Mouse (Mus musculus) 3134 (cell line): Measurements from ENCODE around the gene 5730522E02Rik.

Experiments
- DNase-seq: peaks from one replicate; pipeline ENCODE4 v3.0.0-alpha.2; 2011; ENCODE audit warnings: low spot score; ENCODE audit not compliant: insufficient read length; ENCODE audit errors: extremely low read depth

5730522E02Rik gene

GRCm38 (mm10) chr11:26061471-26062137 is 149.0 kb downstream of the 5730522E02Rik start:
- no peak for DNase-seq

- no peak for DNase-seq
Observed at GRCm38 (mm10) chr11:26013527-26013926, 197.0 kb downstream of the 5730522E02Rik start.

- DNase-seq: no peak
Observed at GRCm38 (mm10) chr11:26004018-26004417, 206.5 kb downstream of the 5730522E02Rik start.

GRCm38 (mm10) chr11:25999738-26000137 is 210.8 kb downstream of the 5730522E02Rik start:
- no peak for DNase-seq

DNA sequence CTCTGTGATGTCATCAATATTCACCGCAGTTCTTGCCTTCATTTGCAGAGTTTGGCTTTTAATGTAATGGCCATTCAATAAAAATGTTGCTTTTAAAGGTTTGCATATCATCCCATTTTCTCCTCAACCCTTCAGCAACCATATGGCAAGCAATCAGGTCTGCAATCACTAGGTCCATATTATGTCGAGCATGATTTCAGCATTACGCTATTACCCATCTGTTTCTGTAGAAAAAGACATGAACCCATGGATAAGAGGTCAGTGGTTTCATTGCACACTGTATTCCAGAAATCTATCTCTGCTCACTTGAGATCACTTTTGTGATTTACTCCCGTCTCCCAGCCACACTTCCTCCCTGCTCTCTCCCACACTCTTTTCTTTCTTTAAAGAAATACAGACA is 213.1 kb downstream of the 5730522E02Rik start:
- no peak for DNase-seq

DNA sequence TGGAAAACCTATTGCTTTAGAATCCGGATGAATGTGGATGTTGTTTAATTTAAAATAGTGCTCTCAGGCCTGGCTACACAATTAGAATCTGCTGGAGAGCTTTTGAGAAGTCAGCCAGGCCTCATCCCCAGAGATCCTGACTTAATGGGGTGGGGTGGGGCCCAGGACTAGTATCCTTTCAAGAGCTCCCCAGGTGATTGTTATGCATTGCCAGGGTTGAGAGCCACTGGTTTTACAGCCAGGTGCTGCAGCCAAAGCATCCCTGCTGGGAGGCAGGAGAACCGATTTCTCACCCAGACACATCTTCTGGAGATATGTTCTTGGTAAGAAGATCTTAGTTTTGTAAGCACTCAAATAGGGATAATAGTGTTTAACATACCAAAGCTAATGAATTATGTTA is 216.4 kb downstream of the 5730522E02Rik start:
- no peak for DNase-seq

GRCm38 (mm10) chr11:25992216-25992615 is 218.3 kb downstream of the 5730522E02Rik start:
- no peak for DNase-seq

DNA sequence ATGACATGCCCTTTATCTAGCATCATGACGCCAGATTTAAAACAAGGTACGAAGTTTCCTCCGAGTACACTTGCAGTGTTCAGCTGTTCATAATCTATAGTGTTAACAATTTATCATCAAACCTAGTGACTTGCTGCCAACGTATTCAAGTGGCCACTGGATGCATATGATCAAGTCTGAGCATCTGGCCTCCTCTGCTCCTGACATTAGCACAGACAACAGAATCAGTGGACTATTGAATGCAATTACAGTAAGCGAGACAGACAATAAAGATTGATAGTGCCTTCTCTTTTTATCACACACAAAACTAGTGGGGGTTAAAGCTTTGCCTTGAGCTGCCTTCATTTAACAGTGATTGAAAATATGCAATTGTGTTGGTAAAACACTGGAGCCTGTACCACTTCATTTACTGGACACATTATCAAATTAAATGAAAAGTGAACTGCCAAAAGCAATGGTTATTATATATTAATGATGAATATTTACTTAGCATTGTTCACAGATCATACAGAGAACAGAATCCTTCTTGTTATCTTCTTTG is 231.8 kb downstream of the 5730522E02Rik start:
- no peak for DNase-seq

DNA sequence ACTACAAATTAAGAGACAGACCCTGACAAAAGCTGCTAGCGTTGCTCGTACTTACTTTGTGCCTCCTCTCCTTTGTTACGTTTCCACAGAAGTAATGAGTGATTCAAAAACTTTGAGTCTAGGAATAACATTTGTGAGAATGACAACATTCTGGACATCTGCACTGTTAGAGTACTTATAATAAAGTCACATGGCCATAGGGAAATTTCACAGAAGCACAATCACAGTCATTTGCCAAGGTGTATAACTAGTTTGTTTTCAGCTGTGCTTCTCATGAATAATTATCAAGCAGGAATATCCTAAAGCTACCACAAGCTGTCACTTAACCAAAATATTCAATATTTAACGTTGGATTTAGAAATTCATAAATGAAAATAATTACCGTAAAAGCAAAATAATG is 269.1 kb downstream of the 5730522E02Rik start:
- no peak for DNase-seq

GRCm38 (mm10) chr11:25940716-25941294 is 269.8 kb downstream of the 5730522E02Rik start:
- DNase-seq: no peak

GRCm38 (mm10) chr11:25926267-25926666 is 284.3 kb downstream of the 5730522E02Rik start:
- DNase-seq: no peak

DNA sequence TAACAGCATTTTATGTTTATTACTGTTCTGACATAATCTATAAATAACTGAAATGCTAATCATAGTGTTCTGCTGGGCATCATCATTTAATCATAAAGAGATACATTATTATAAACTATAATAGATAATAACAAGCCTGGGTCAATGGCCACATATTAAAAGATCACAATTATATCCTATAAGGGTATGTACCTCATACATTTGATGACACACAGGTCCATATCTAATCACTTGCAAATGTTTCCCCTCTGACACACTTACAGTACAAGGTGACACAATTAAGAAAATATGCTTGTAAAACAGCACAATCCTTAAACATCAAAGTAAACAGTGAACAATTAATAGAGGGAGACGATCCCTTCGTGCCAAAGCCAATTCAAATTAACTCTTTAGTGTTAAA is 308.2 kb downstream of the 5730522E02Rik start:
- no peak for DNase-seq

- DNase-seq: no peak
Observed at GRCm38 (mm10) chr11:25901666-25902065, 308.9 kb downstream of the 5730522E02Rik start.

DNA sequence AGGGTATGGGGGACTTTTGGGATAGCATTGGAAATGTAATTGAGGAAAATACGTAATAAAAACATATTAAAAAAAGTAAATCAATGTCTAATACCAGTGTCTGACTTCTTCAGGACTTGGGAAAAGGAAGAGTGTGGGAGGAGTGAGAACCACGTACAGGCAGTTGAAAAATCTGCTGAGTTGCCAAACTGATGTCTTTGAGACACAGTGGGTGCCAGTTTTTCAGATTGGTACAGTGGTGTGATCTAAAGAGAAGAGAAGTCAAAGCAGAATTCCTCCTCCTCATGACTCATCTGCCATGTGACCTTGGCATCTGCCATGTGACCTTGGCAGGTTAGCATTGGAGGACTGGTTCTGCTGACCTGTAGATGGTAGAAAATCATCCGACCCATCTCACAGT is 316.7 kb downstream of the 5730522E02Rik start:
- no peak for DNase-seq

- no peak for DNase-seq
Observed at GRCm38 (mm10) chr11:25872983-25873382, 337.6 kb downstream of the 5730522E02Rik start.

DNA sequence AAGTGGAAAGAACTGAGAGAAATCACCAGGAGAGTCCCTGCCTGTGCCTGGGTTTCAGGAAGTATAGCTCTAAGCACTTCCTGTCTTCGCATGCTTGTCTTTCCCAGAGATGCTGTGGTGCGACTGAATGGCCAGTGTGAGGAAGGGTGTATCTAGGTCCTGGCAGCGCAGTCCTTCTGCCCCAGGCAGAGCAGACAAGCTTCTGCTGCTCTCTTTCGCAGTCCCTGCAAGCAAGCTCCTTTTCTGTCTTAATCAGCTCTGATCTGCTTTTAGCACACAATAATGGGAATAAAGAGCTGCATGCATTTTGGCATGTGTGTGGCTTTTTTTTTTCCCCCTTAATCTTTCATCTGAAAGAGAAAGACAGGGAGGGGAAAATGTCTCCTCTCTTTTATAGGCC is 338.2 kb downstream of the 5730522E02Rik start:
- no peak for DNase-seq

- no peak for DNase-seq
Observed at GRCm38 (mm10) chr11:25866292-25866691, 344.3 kb downstream of the 5730522E02Rik start.

DNA sequence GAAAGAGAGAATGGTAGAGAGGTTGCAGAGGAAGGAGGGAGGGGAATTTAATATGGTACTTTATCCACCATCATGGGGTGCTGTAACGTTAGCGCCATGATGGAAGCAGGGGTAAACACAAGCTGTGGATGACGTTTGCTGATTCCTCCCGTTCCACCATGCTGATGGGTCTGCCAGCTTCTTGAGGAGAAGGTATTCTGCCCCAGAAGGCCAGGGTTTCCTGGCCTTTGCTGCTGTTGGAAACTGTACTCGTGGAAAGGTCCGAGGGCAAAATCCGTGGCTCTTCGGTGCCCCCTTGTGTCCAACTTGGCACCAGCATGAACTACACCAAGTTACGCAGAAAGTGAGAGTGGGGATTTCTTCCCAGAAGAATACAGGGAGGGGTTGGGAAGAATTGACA is 347.9 kb downstream of the 5730522E02Rik start:
- no peak for DNase-seq

DNA sequence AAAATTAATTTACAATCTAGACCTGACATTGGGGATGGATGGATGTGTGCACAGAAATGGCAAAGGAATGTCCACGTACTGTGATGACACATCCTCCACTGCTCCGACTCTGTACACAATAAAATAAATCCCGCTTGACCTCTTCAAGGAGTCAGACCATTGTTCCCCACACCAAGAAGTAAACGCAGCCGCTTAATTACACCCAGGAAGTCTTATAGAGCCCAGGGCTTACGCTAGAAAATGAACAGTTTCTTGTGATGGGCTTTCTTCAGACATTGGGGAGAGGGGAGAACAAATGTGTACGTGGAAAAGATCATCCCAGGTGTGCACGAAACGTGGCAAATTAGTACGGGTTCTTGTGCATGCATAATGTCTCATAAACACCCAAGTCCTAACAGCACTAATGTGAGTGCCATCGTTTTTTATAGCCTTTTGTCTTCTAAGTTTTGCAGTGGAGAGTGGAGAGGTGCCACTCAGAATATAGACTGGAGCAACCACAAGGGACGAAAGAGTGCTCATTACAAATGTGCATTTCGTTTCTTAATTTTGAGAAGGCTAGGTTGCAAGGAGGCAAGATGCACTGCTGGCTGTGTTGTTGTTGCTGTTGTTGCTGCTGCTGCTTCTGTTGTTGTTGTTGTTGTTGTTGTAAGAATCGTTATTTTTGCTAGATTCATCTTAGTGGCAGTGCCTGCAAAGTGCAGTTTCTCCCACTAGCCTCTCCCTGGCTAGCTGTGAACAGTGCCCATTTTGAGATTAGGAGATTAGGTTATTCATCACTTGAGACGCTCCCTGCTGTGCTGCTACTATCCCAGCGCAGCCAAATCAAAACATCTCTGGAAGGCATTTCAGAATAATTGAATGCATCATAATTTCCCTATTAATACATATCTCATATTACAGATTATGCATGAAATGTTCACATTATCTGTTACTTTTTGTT is 353.7 kb downstream of the 5730522E02Rik start:
- DNase-seq: no peak

- no peak for DNase-seq
Observed at GRCm38 (mm10) chr11:25855794-25856193, 354.8 kb downstream of the 5730522E02Rik start.

DNA sequence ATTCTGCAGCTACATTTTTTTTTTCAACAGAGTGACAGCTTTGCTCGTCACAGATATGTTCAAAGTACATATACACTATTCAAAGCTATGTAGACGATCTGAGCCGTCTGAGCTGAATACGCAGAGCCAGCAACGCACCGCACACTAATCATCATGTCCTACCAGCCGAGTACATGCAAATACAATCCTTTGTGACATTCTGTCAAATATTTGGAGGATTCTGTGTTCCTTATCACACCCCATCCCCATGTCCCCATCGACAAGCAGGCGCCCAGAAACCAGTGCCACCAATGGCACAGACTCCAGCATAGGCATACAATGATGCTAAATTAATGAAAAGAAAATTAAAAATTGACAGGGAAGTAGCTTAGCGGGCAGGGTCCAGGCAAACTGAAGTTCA is 356.3 kb downstream of the 5730522E02Rik start:
- DNase-seq: no peak
